Mouse (Mus musculus) left cerebral cortex, adult 9 months (tissue): ENCODE measurements at regions not wholly inside any gene's neighbourhood (a gene's known extent, or its start where the extent isn't known, plus 50 kb on each side); places are given as distances from the start of the nearest gene placed in this dataset.

Experiments
- DNase-seq, 2 experiments: peaks; one replicate each; pipeline ENCODE4 v3.0.0; 2022; ENCODE audit warnings: low spot score in 2 of 2

DNA sequence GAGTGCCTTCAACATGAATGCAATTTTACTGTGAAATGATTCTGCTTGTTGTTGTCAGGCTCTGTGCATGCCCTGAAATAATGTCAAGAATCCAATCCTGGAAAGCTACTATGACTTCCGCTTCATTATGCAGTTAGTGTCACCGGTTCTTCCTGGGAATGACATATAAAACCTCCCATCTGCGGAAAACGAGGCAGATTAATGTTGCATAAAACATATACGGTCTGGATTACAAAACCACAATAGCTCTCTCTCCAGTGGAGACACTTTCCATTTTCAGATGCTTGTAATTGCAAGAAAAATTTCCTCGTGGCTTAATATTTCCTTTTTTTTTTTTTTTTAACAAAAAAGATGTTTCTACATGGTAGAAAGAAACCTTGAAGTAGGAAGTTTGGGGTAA lies 198.2 kb upstream of the Chl1 start:
- DNase-seq = no peak

GRCm38 (mm10) chr6:103312935-103313334 lies 197.5 kb upstream of the Chl1 start:
- no peak for DNase-seq

DNA sequence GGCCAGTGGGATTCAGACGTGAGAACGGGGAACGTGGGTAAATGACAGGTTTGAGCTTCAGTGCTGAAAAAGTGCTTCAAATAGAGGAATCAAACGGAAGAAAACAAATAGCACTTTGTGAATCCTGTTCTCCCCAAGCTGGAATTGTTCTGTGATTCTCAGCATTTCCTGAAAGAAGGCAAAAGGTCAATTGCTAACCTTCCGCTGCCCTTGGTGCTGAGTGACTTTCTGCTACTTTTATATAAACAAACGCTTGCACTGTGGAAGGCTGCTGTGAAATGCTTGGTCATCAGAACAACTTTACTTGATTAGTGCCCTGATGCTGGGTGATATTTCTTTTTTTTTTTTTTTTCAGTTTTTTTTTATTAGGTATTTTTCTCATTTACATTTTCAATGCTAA lies 192.3 kb upstream of the Chl1 start:
- DNase-seq = no peak

DNA sequence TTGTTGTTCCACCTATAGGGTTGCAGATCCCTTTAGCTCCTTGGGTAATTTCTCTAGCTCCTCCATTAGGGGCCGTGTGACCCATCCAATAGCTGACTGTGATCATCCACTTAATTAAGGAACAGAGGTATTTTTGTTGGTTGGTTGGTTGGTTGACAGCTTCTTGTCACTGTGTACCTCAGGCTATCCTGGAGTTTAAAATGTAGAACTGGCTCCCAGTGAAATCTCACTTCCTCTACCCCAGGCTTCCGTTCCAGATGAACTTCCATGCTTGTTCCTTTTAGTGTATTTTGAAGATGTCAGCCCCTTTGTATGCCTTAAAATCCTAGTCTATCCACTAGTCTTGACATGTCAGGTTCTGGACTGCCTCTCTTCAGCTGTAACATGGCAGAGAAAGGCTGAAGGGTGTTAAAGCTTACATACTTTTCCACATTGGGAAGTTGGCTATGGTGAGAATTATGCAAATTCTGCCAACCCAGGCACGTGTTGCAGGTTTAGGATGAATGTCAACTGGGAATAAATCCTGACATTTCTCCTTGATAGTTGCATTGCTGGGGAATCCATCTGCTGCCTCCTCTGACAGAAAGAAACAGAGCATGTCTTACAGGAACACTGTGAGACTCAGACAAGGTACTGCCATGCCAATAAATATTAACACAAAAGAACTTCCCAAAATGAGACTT lies 191.6 kb upstream of the Chl1 start:
- DNase-seq = no peak

GRCm38 (mm10) chr6:103319964-103320363 lies 190.4 kb upstream of the Chl1 start:
- no peak for DNase-seq

DNA sequence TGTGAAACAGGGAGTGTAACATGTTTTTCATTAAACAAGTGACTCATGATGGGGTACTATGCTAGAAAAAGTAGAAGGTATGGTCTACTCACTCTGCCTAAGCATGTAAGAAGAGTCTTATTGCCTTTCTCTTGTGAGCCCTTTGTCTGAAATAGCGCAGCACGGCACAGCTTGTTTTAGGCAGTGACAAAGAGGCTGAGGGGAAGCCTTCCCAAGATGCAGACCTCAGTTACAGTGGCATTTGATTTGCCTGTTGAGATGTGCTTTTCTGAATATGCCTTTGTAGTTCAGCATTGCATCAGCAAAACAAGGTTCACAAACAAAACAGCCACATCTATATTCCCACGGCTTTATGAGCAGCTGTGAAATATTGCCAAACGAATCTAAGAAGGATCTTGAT lies 189.8 kb upstream of the Chl1 start:
- no peak for DNase-seq

DNA sequence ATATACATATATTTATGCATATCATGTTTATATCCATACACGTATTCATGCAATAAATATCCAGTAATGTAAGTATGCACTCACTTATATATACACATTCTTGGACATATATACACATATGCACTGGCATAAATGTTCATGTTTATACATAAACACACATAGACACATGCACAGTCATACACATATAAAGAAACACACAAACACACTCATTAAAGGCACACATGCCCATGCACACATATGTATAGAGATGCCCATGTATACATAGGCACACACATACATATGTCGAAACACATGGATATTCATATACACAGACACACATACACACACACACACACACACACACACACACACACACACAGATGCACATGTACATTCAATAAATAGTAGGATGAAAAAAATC lies 189.3 kb upstream of the Chl1 start:
- no peak for DNase-seq

- no peak for DNase-seq
These were observed 187.9 kb upstream of the Chl1 start for GRCm38 (mm10) chr6:103322442-103322841.

GRCm38 (mm10) chr6:103335683-103336082 lies 174.7 kb upstream of the Chl1 start:
- DNase-seq = no peak

GRCm38 (mm10) chr6:103339961-103340732 lies 170.2 kb upstream of the Chl1 start:
- no peak for DNase-seq

DNA sequence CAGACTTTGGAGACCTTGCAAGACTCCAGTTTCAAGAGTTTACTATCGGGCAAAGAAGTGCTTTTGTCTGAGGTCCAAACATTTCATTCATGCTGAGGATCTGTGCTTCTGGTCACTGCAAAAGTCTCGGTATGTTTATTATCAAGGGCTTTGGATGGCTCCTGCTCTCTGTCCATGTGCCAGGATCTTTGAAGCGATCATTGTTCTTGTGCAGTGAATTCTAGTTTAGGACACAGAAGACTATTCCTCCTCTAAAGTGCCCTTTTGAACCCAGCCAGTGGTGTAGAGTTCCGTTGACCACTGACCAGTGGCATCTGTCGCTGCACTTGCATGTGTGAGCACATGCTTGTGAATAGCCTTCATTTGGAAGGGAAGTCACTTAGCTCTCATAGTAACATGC lies 166.9 kb upstream of the Chl1 start:
- DNase-seq = no peak

DNA sequence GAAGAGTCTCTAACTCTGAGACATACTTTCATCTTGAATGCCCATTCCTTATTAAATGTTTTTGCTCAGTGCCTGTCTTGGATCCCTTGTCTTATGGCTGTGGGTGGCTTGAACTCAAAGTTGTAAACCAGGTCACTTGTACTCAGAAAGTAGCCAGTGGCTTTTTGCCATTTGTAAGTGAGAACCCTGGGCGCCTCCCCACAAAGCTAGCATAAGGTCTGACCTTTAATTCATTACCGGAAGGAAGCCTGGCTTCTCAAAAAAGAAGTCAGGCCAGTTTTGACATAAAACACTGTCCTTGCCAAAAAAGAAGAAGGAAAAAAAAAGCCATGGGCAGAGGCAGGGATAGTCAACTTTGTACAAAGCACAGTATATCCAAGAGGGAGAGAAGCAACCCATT lies 166.0 kb upstream of the Chl1 start:
- DNase-seq = no peak

DNA sequence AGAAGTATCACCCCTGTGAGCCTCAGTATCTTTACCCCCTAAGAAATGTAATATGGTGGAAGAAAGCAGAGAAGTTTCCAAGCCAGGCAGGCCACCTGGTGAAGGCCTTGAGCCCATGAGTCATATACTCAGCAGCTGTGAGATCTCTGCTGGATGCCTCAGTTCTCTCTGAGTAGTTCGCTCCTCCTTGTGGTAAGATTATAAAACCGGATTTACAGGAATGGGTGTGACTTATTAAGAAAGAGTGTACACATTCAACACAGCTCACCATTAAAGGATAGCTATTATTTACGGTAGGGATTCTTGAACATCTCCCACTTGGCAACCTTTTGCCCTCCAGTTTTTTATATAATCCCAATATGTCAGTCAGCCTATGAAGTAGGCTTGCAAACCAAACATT lies 165.2 kb upstream of the Chl1 start:
- DNase-seq = no peak

DNA sequence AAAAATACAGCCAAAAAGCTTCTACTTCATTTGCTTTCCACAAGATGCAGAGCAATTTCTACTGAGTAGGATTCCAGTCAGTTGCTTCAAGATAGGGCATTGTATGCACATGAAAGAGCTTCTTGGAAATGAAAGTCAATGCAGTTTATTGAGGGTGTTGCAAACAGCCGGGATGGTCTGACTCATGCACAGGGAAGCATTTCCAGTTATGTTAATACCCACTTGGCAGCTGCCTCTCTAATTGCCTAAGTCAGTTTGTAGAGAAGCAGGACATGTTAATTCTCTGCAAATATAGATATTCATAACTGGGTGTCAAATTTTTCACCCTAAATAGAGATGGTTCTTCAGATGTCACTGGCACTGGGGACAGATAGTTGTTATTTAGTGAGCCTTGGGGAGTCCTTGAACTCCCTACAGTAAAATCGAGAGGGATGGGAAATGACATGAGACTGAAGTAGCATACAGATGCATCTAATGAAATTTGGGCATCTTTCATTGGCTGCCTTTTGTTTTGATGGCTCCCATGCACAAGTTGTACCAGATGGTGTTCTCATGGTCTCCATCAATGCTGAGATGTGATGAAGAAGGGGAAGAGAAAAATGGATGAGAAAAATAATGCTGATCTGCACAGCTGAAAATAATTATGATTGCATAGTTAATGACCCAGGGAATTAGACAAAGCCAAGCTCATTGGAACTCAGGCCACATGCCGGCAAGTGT lies 157.8 kb upstream of the Chl1 start:
- DNase-seq = peak in 1 of 2 experiments; percentile 33

- no peak for DNase-seq
These were observed 157.0 kb upstream of the Chl1 start for GRCm38 (mm10) chr6:103353346-103353745.

DNA sequence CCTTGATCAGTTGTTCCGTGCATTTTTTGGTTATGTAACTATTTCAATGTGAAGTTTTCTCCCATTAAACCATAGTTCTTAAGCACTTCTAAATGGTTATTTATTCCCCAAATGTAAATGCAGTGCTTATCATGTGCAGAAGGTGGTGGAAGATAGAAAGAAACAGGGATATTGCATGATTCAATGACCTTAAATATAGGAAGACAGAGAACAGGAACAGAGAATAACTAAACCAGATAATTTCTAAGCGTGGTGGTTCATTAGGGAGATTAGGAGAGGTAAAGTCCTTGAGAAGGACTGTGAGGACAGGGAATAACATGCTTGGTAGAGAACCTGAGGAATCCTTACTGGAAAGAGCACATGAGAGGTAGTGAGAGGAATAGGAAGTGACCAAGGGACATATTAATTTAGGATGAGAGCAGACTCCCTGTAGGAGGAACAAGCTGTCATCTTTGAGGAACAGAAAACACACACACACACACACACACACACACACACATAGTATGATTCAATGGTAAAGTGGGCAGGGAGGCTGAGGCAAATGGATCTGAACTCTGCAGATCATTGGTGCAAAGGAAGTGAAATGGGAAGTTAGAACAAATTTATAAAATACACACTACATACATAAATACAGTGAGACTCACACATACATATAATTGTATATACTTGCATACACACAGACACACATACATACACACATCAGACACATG lies 143.4 kb upstream of the Chl1 start:
- no peak for DNase-seq

- no peak for DNase-seq
These were observed 135.4 kb upstream of the Chl1 start for GRCm38 (mm10) chr6:103374956-103375355.

DNA sequence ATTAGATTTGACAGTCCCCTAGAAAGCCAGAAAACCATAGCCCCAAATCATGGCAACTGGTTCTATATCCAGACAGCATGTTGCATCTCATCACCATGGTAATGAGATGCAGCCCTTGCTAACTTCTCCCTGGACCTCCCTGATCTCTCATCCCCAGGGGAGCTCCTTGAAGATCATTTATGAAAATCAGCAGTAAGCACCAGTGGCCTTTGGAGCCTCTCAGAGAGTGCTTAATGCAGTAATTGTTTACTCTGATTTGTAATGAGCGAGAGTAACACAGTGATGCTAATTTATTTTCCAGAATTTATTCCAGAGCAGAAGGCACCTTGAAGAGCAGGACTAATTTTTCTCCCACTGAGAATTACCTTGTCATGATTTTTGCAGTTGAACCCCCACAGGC lies 133.1 kb upstream of the Chl1 start:
- DNase-seq = no peak

DNA sequence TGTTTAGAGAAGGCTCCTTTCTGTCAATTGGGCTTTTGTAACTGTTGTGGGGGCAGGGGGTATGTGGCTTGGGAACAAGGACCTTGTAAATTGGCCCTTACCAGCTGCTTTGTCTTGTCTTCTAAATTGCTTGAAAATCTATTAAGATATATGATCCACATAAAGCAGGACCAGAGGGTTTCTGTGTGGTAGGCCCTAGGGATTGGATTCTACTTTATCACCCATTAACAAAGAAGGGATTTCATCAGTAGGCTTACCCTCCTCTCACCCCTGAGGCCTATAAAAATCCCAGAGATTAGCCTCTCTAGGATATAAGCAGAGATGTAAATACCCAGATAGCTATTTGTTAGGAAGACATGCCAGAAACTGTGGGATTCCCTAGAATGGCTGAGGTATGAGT lies 132.3 kb upstream of the Chl1 start:
- no peak for DNase-seq

DNA sequence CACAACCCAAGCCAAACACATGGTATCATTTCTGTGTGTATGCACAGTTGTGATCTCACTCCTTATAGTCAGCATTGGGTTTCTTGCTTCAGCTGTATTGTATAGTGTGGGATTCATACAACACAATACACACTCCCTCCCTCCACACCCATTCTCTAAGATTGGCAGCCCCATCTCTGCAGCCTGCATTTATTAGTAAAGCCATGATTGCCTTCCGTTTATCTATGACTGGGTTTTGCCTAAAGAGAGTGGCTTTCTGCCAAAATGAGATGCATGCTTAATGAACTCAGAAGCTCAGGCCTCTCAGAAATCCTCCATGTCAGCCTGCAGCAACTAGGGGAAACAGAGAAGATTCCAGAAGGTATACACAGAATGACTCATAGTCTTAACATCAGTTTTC lies 129.4 kb upstream of the Chl1 start:
- DNase-seq = no peak

DNA sequence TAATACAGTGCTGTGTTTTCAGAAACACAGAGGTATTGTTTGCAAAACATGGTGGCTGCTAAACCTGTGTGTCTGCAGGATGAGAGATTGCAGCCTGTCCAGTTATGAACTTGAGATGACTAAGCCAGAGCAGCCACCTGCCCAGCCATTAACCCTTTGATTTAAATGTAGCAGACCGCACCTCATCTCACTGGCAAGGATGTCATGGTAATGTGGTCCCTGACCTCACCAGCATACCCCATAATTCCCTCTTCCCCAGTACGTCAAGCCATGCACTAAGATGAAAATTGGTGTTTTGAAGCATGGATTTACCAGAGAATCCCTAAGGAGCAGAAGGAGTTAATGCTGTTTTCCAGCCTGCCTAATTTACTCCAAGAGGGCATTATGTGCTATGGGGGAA lies 128.5 kb upstream of the Chl1 start:
- no peak for DNase-seq

GRCm38 (mm10) chr6:103386591-103386990 lies 123.8 kb upstream of the Chl1 start:
- DNase-seq = no peak
